Comparison of ENCODE assay signal across 8 mouse cellular contexts in genomic region chr1:137330634-137331033, GRCm38 (mm10).
A peak's percentile ranks its signal among the peaks of the same experiment; 100 is the strongest.
DNase-seq lines count a peak whose midpoint lies in the region.

No protein-coding gene starts in this region.

- H3K27me3 ChIP-seq in embryonic facial prominence, embryonic 10.5 days (replicated peaks; ENCODE audit: low read depth, poor library complexity, severe bottlenecking), result no peaks in the 10 kb centered on the region
- H3K27me3 ChIP-seq in splenic B cell, adult 2 months (ENCODE audit: control insufficient read depth, insufficient read depth, low read length, poor library complexity, severe bottlenecking), result no peaks in the 10 kb centered on the region

- no peak overlapping the region for H3K4me3 ChIP-seq in embryonic facial prominence, embryonic 10.5 days

- DNase-seq in gastrocnemius, adult 18-20 months (ENCODE audit: low spot score), result peak; percentile 17
- no peak for DNase-seq in gastrocnemius, adult 8-10 months (ENCODE audit: low spot score in 2 of 2)
- DNase-seq in urinary bladder, postnatal 14 days (ENCODE audit: low spot score), result peak; percentile 31
- DNase-seq in urinary bladder, postnatal 4 days (ENCODE audit: low spot score in 2 of 2), result no peak
- DNase-seq in embryonic facial prominence, embryonic 10.5 days (ENCODE audit: low spot score), result peak; percentile 34
- DNase-seq in kidney, postnatal 14 days, result peak; percentile 54
- DNase-seq in lung, postnatal 36 days, result peak; percentile 76
- DNase-seq in splenic B cell, adult 2 months (ENCODE audit: low read depth, low spot score), result peak; percentile 58

- WGBS in embryonic facial prominence, embryonic 10.5 days, result 52% methylated on average over 3 of the region's 3 CpGs

- H3K36me3 ChIP-seq in embryonic facial prominence, embryonic 10.5 days (replicated peaks), result no peaks in the 10 kb centered on the region
- H3K36me3 ChIP-seq in splenic B cell, adult 2 months (ENCODE audit: control insufficient read depth, insufficient read depth, low read length, poor library complexity, severe bottlenecking), result no peaks in the 10 kb centered on the region

- H3K9me3 ChIP-seq in embryonic facial prominence, embryonic 10.5 days, result no peaks in the 10 kb centered on the region

- H3K27ac ChIP-seq in embryonic facial prominence, embryonic 10.5 days (replicated peaks), result no peak overlapping the region

- H3K4me1 ChIP-seq in embryonic facial prominence, embryonic 10.5 days, result no peaks in the 10 kb centered on the region

Comparison
In these comparisons a context has a peak if more than half of its experiments do, and no peak if none do; other contexts are left out.
1. DNase-seq: peak in gastrocnemius, adult 18-20 months (single experiment), urinary bladder, postnatal 14 days (single experiment), embryonic facial prominence, embryonic 10.5 days (single experiment), kidney, postnatal 14 days (single experiment), lung, postnatal 36 days (single experiment) and splenic B cell, adult 2 months (single experiment); none in gastrocnemius, adult 8-10 months (0 of 2) and urinary bladder, postnatal 4 days (0 of 2).